Mouse (Mus musculus): ENCODE measurements around the gene Bcl7a. TPM values are rescaled to one million over a fixed set of nuclear protein-coding genes. Genes with fewer than 3 reads are reported as not detected.

The Bcl7a gene
- polyA plus RNA-seq, 1 experiment, result 3.6 TPM

DNA sequence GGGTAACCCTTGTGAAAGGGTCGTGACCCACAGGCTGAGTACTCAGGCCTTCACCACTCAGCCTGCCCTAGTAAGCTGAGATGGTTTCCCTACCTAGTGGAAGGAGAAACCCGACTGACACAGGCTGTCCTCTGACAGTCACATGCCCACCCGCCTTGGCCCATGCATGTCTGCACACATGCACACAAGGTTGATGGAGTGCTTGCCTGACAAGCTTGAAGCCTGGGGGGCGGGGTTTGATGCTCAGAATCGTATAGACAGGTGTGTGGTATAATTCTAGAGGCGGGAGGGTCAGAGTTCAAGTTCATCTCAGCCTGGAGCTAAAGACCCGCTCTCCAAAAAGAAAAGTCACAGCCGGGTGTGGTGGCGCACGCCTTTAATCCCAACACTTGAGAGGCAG is 31.6 kb downstream of the Bcl7a start:
- Histone ChIP-seq H3ac (ENCODE audit: control insufficient read depth, insufficient read length) (no peak overlapping the region), H3K27me3 (ENCODE audit: control insufficient read depth, insufficient read depth, insufficient read length) (no peaks in the 10 kb centered on the region), H3K79me2 (ENCODE audit: control insufficient read depth, insufficient read depth) (no peaks in the 10 kb centered on the region), H3K4me3 (no peak overlapping the region), H3K36me3 (ENCODE audit: control insufficient read depth, insufficient read depth) (no peaks in the 10 kb centered on the region), H3K4me2 (ENCODE audit: low read depth) (no peak overlapping the region)
- TF ChIP-seq MYOD1 (IDR thresholded peaks at IDR 0.05; ENCODE audit: control insufficient read depth in 1 of 3, insufficient read length in 2 of 3, low read depth in 2 of 3), result no peak
- TF ChIP-seq SRF (IDR thresholded peaks at IDR 0.05; ENCODE audit: control insufficient read depth, insufficient read length, low read depth), result no peak
- no peak for TF ChIP-seq MYOG (IDR thresholded peaks at IDR 0.05; ENCODE audit: control insufficient read depth in 1 of 3, insufficient read depth in 1 of 3, insufficient read length in 2 of 3, low read depth in 2 of 3)
- TF ChIP-seq REST (IDR thresholded peaks at IDR 0.05; ENCODE audit: insufficient read depth, insufficient read length), result no peak
- TF ChIP-seq TCF3 (IDR thresholded peaks at IDR 0.05; ENCODE audit: insufficient read length, low read depth), result no peak
- no peak for TF ChIP-seq POLR2AphosphoS2 (IDR thresholded peaks at IDR 0.05; ENCODE audit: insufficient read length, low read depth)
- no peak for TF ChIP-seq MAX (IDR thresholded peaks at IDR 0.05; ENCODE audit: low read depth)
- no peak for TF ChIP-seq USF1 (IDR thresholded peaks at IDR 0.05; ENCODE audit: low read depth)
- TF ChIP-seq TCF12 (IDR thresholded peaks at IDR 0.05; ENCODE audit: insufficient read depth, poor library complexity, severe bottlenecking), result no peak
- no peak for TF ChIP-seq CEBPB (IDR thresholded peaks at IDR 0.05; ENCODE audit: insufficient read depth, poor library complexity, severe bottlenecking)

DNA sequence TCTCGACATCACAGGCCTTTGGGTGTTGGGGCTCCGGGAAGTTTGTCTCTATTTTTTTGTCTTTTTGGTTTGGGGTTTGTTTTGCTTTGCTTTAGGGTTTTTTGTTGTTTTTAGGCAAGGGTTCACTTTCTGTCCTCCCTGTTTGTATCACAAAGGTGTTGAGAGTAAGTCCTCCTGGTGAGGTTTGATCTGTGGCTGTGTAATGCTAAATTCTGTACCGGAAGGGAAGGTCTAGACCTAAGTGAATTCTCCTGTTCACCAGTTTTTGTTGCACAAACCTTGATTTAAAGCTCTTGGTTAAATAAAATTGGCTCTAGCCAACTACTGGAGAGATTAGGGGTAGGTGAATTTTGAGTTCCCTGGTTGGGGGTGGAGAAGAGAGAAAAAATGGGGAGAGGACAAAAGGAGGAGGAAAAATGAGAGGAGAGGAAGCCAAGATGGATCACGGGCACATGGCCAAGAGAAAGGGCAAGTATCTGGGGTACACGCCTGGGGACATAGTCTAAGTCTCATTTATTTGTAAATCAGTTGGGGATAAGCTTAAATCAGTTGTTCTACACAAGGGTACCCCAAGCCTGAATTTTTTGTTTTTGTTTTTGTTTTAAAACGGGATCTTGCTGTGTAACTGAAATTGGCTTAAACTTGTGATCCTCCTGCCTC is 32.3 kb downstream of the Bcl7a start:
- Histone ChIP-seq H3ac (ENCODE audit: control insufficient read depth, insufficient read length) (no peak overlapping the region), H3K4me2 (ENCODE audit: low read depth) (no peak overlapping the region), H3K4me3 (no peak overlapping the region), H3K27me3 (ENCODE audit: control insufficient read depth, insufficient read depth, insufficient read length) (no peaks in the 10 kb centered on the region), H3K36me3 (ENCODE audit: control insufficient read depth, insufficient read depth) (no peaks in the 10 kb centered on the region), H3K79me2 (ENCODE audit: control insufficient read depth, insufficient read depth) (no peaks in the 10 kb centered on the region)
- TF ChIP-seq MYOG (IDR thresholded peaks at IDR 0.05; ENCODE audit: control insufficient read depth in 1 of 3, insufficient read depth in 1 of 3, insufficient read length in 2 of 3, low read depth in 2 of 3) (no peak), REST (IDR thresholded peaks at IDR 0.05; ENCODE audit: insufficient read depth, insufficient read length) (no peak), TCF12 (IDR thresholded peaks at IDR 0.05; ENCODE audit: insufficient read depth, poor library complexity, severe bottlenecking) (no peak), SRF (IDR thresholded peaks at IDR 0.05; ENCODE audit: control insufficient read depth, insufficient read length, low read depth) (no peak), MAX (IDR thresholded peaks at IDR 0.05; ENCODE audit: low read depth) (no peak), USF1 (IDR thresholded peaks at IDR 0.05; ENCODE audit: low read depth) (no peak), E2F4 (IDR thresholded peaks at IDR 0.05; ENCODE audit: insufficient read depth) (no peak), POLR2AphosphoS2 (IDR thresholded peaks at IDR 0.05; ENCODE audit: insufficient read length, low read depth) (no peak), CEBPB (IDR thresholded peaks at IDR 0.05; ENCODE audit: insufficient read depth, poor library complexity, severe bottlenecking) (no peak), MYOD1 (IDR thresholded peaks at IDR 0.05; ENCODE audit: control insufficient read depth in 1 of 3, insufficient read length in 2 of 3, low read depth in 2 of 3) (no peak), POLR2A (IDR thresholded peaks at IDR 0.05; ENCODE audit: insufficient read length, low read depth) (no peak), TCF3 (IDR thresholded peaks at IDR 0.05; ENCODE audit: insufficient read length, low read depth) (no peak)

DNA sequence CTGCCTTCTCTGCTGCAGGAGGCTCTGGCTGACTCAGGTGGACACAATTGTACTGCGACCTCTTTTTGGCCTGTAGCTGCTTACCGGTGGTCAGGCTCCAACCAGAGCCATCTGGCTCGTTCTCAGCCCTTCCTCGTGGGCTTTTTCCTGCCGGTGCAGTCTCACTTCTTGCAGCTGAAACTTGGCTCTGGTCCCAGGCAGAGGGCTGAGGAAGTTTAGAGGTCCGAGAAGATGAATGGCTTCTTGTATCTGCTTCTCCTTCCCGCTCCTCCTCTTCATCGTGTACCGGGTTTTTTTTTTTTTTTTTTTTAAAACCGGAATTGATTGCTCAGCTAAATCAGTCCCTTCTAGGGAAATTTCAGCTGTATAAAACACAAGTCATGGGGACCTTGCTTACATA is 32.9 kb downstream of the Bcl7a start:
- TF ChIP-seq TCF3 (IDR thresholded peaks at IDR 0.05; ENCODE audit: insufficient read length, low read depth) (no peak), MYOG (IDR thresholded peaks at IDR 0.05; ENCODE audit: control insufficient read depth in 1 of 3, insufficient read depth in 1 of 3, insufficient read length in 2 of 3, low read depth in 2 of 3) (no peak), USF1 (IDR thresholded peaks at IDR 0.05; ENCODE audit: low read depth) (no peak), MAX (IDR thresholded peaks at IDR 0.05; ENCODE audit: low read depth) (no peak), TCF12 (IDR thresholded peaks at IDR 0.05; ENCODE audit: insufficient read depth, poor library complexity, severe bottlenecking) (no peak), MYOD1 (IDR thresholded peaks at IDR 0.05; ENCODE audit: control insufficient read depth in 1 of 3, insufficient read length in 2 of 3, low read depth in 2 of 3) (no peak), POLR2AphosphoS2 (IDR thresholded peaks at IDR 0.05; ENCODE audit: insufficient read length, low read depth) (no peak), POLR2A (IDR thresholded peaks at IDR 0.05; ENCODE audit: insufficient read length, low read depth) (no peak), SRF (IDR thresholded peaks at IDR 0.05; ENCODE audit: control insufficient read depth, insufficient read length, low read depth) (no peak), REST (IDR thresholded peaks at IDR 0.05; ENCODE audit: insufficient read depth, insufficient read length) (no peak), E2F4 (IDR thresholded peaks at IDR 0.05; ENCODE audit: insufficient read depth) (no peak), CEBPB (IDR thresholded peaks at IDR 0.05; ENCODE audit: insufficient read depth, poor library complexity, severe bottlenecking) (no peak)
- Histone ChIP-seq H3K4me2 (ENCODE audit: low read depth) (no peak overlapping the region), H3K27me3 (ENCODE audit: control insufficient read depth, insufficient read depth, insufficient read length) (no peaks in the 10 kb centered on the region), H3K79me2 (ENCODE audit: control insufficient read depth, insufficient read depth) (no peaks in the 10 kb centered on the region), H3K36me3 (ENCODE audit: control insufficient read depth, insufficient read depth) (no peaks in the 10 kb centered on the region), H3K4me3 (no peak overlapping the region), H3ac (ENCODE audit: control insufficient read depth, insufficient read length) (no peak overlapping the region)

DNA sequence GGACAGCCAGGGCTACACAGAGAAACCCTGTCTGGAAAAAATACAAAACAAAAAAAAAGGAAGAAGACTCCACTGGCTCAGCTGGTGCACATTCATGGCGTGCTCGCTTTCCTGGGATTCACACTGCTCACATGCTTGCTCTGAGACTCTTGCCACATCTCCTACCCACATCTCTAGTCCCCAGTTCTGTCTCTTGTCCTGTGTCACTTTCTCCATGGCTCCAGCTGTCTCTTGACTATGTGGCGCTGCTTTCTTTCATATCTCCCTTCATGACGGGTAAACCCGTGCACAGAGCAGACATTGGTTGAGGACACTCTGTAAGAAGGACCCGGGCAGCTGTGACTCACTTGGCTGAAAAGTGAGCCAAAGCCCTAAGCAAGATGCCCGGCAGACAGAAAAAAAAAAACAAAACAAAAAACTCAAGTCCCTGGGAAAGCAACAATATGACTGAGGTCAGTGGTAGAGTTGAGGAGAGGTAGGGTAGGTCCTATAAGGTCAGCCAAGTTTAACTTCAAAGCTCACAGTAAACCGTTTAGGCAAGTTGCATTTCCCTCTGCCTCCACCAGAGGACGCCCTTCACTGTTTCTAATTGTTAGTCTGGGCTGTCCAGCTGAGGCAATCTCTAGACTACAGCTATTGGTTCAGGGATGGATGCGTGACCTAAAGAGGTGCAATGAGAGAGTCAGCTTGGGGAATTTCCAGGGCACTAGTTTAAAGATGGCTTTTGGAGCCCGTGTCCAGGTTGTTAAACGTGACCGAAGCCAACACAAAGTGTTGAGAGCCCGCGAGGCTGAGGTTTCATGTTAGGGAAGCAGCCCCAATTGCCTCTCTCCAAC is 33.7 kb downstream of the Bcl7a start:
- TF ChIP-seq POLR2AphosphoS2 (IDR thresholded peaks at IDR 0.05; ENCODE audit: insufficient read length, low read depth), result no peak
- Histone ChIP-seq H3K79me2 (ENCODE audit: control insufficient read depth, insufficient read depth) (no peaks in the 10 kb centered on the region), H3K27me3 (ENCODE audit: control insufficient read depth, insufficient read depth, insufficient read length) (no peaks in the 10 kb centered on the region), H3ac (ENCODE audit: control insufficient read depth, insufficient read length) (no peak overlapping the region), H3K36me3 (ENCODE audit: control insufficient read depth, insufficient read depth) (no peaks in the 10 kb centered on the region), H3K4me2 (ENCODE audit: low read depth) (no peak overlapping the region), H3K4me3 (no peak overlapping the region)

All from myocyte (in vitro differentiated cells).